Mouse (Mus musculus) G1E (cell line): ENCODE measurements at regions not wholly inside any gene's neighbourhood (a gene's known extent, or its start where the extent isn't known, plus 50 kb on each side); places are given as distances from the start of the nearest gene placed in this dataset.

Experiments used
- CTCF ChIP-seq: IDR thresholded peaks from 2 replicates; pipeline ENCODE4 v1.5.1; 2012; ENCODE audit warnings: low read depth, low read length, inconsistent platforms, mixed read lengths
- GATA1 ChIP-seq: IDR thresholded peaks from 2 replicates; pipeline ENCODE4 v1.6.1; 2012; ENCODE audit warnings: borderline replicate concordance, low read length, inconsistent platforms, mixed read lengths

DNA sequence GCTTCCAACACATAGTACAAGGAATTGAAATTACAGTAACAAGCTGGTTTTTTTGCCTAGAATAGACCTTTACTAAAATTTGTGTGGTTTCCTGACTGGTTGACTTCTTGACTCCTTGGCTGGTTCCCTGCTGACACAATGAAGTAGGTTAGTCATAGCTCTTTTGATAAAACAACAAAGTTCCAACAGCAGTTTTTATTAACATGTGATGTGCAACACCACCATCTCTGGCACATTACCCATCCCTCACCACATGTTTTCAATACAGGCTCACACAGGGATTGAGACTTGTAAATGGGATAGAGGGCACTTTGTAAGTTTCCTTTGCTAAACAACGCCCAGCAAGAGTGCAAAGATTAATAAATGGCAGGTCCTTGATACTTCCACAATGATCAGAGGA, 53.9 kb upstream of the Amot start:
- TF ChIP-seq CTCF, result no peak
- TF ChIP-seq GATA1, result no peak
